Mouse (Mus musculus) CH12.LX (cell line): ENCODE data around the gene Trpm3. TPM values are rescaled to one million over a fixed set of nuclear protein-coding genes. Genes with fewer than 3 reads are reported as not detected.

Experiments used
- DNase-seq: peaks from one replicate; pipeline ENCODE4 v3.0.0-alpha.2; 2013; ENCODE audit errors: extremely low read depth
- H3K27ac ChIP-seq: 2 replicates; pipeline ENCODE4 v1.5.1; 2012; ENCODE audit warnings: low read depth, mild to moderate bottlenecking, control low read depth, moderate library complexity; ENCODE audit not compliant: insufficient read depth
- H3K27me3 ChIP-seq: replicated peaks from 2 replicates; pipeline ENCODE3; 2012; ENCODE audit warnings: inconsistent platforms
- H3K36me3 ChIP-seq, 2 experiments: replicated peaks in 1 of 2; 2 replicates each; pipeline versions ENCODE3 to v1.6.1; 2012; ENCODE audit warnings: inconsistent platforms in 1 of 2, low read length in 1 of 2, mild to moderate bottlenecking in 1 of 2, mixed read lengths in 1 of 2, moderate library complexity in 1 of 2; ENCODE audit not compliant: control insufficient read depth in 1 of 2, insufficient read depth in 1 of 2
- H3K4me1 ChIP-seq, 2 experiments: 2 replicates each; pipeline ENCODE4 v1.6.1; 2012; ENCODE audit warnings: inconsistent platforms in 1 of 2, moderate library complexity in 1 of 2; ENCODE audit not compliant: insufficient read depth in 2 of 2, control insufficient read depth in 1 of 2
- H3K4me2 ChIP-seq: 2 replicates; pipeline ENCODE4 v1.6.1; 2012; ENCODE audit warnings: low read depth, mild to moderate bottlenecking, control low read depth; ENCODE audit not compliant: poor library complexity, insufficient read depth, severe bottlenecking
- H3K4me3 ChIP-seq, 3 experiments: fragments of 150-350 bp in 1 of 3; sonication (generic) in 1 of 3; replicated peaks in 1 of 3; 2 replicates each; pipeline versions ENCODE3 to v1.5.1; 2011 to 2012; ENCODE audit warnings: low read depth in 2 of 3, low read length in 2 of 3, mild to moderate bottlenecking in 2 of 3, moderate library complexity in 2 of 3, control low read depth in 1 of 3, improper control_type of control experiment in 1 of 3, inconsistent platforms in 1 of 3, mixed read lengths in 1 of 3; ENCODE audit not compliant: poor library complexity in 1 of 3
- H3K79me2 ChIP-seq: replicated peaks from 2 replicates; pipeline ENCODE4 v1.6.1; 2012; ENCODE audit warnings: mild to moderate bottlenecking, moderate library complexity; ENCODE audit not compliant: control insufficient read depth, poor library complexity, insufficient read depth, severe bottlenecking; ENCODE audit errors: extremely low read depth
- H3K9ac ChIP-seq: 2 replicates; pipeline ENCODE4 v1.6.1; 2012; ENCODE audit warnings: low read depth, mild to moderate bottlenecking, control low read depth, moderate library complexity; ENCODE audit not compliant: insufficient read depth
- H3K9me3 ChIP-seq: replicated peaks from 2 replicates; pipeline ENCODE3; 2012; ENCODE audit warnings: low read length, inconsistent platforms, mixed read lengths
- CHD1 ChIP-seq: IDR thresholded peaks from 2 replicates; pipeline ENCODE4 v1.6.1; 2012; ENCODE audit warnings: low read depth, low read length, improper control_type of control experiment, inconsistent platforms
- CHD2 ChIP-seq: IDR thresholded peaks from 2 replicates; pipeline ENCODE4 v1.6.1; 2011; ENCODE audit warnings: low read length, improper control_type of control experiment
- E2F4 ChIP-seq: IDR thresholded peaks from 2 replicates; pipeline ENCODE4 v1.6.1; 2011; ENCODE audit warnings: low read depth, low read length, improper control_type of control experiment; ENCODE audit not compliant: insufficient replicate concordance
- EP300 ChIP-seq: IDR thresholded peaks from 2 replicates; pipeline ENCODE4 v1.6.1; 2011; ENCODE audit warnings: low read length, improper control_type of control experiment
- GABPA ChIP-seq: IDR thresholded peaks from 2 replicates; pipeline ENCODE4 v1.6.1; 2012; ENCODE audit warnings: low read depth, low read length, improper control_type of control experiment, inconsistent platforms; ENCODE audit not compliant: insufficient replicate concordance
- IRF4 ChIP-seq: IDR thresholded peaks from 2 replicates; pipeline ENCODE4 v1.6.1; 2014; ENCODE audit warnings: low read depth, mild to moderate bottlenecking, inconsistent platforms, low read length, improper control_type of control experiment
- KAT2A ChIP-seq: IDR thresholded peaks from 2 replicates; pipeline ENCODE4 v1.6.1; 2012; ENCODE audit warnings: low read length, improper control_type of control experiment, inconsistent platforms; ENCODE audit not compliant: insufficient replicate concordance
- MAFK ChIP-seq: IDR thresholded peaks from 2 replicates; pipeline ENCODE4 v1.6.1; 2011; ENCODE audit warnings: low read length, improper control_type of control experiment; ENCODE audit not compliant: insufficient replicate concordance
- MAX ChIP-seq: IDR thresholded peaks from 2 replicates; pipeline ENCODE4 v1.6.1; 2011; ENCODE audit warnings: low read length, improper control_type of control experiment
- MAZ ChIP-seq: IDR thresholded peaks from 2 replicates; pipeline ENCODE4 v1.6.1; 2012; ENCODE audit warnings: low read depth, mild to moderate bottlenecking, inconsistent platforms, low read length, improper control_type of control experiment, moderate library complexity
- MEF2A ChIP-seq: IDR thresholded peaks from 2 replicates; pipeline ENCODE4 v1.6.1; 2014; ENCODE audit warnings: low read depth, mild to moderate bottlenecking, inconsistent platforms, low read length, improper control_type of control experiment, borderline replicate concordance
- MXI1 ChIP-seq: IDR thresholded peaks from 2 replicates; pipeline ENCODE4 v1.6.1; 2011; ENCODE audit warnings: mild to moderate bottlenecking, low read depth, low read length, improper control_type of control experiment
- MYC ChIP-seq: IDR thresholded peaks from 2 replicates; pipeline ENCODE4 v1.6.1; 2011; ENCODE audit warnings: low read depth, mild to moderate bottlenecking, improper control_type of control experiment, low read length
- POLR2AphosphoS2 ChIP-seq: IDR thresholded peaks from 2 replicates; pipeline ENCODE4 v1.6.1; 2011; ENCODE audit warnings: low read depth, low read length, improper control_type of control experiment
- RAD21 ChIP-seq: IDR thresholded peaks from 2 replicates; pipeline ENCODE4 v1.6.1; 2011; ENCODE audit warnings: low read depth, mild to moderate bottlenecking, low read length, improper control_type of control experiment, moderate library complexity
- RCOR1 ChIP-seq: conservative IDR thresholded peaks from 2 replicates; pipeline ENCODE4 v1.6.1; 2012; ENCODE audit warnings: low read depth, mild to moderate bottlenecking, inconsistent platforms, low read length, improper control_type of control experiment
- SIN3A ChIP-seq: IDR thresholded peaks from 2 replicates; pipeline ENCODE4 v1.6.1; 2012; ENCODE audit warnings: low read length, improper control_type of control experiment, inconsistent platforms
- SMC3 ChIP-seq: IDR thresholded peaks from 2 replicates; pipeline ENCODE4 v1.6.1; 2011; ENCODE audit warnings: low read depth, low read length, improper control_type of control experiment
- TBP ChIP-seq: conservative IDR thresholded peaks from 2 replicates; pipeline ENCODE4 v1.6.1; 2011; ENCODE audit warnings: low read depth, low read length, improper control_type of control experiment
- UBTF ChIP-seq: IDR thresholded peaks from 2 replicates; pipeline ENCODE4 v1.6.1; 2012; ENCODE audit warnings: low read depth, mild to moderate bottlenecking, inconsistent platforms, low read length, improper control_type of control experiment, moderate library complexity
- USF1 ChIP-seq: IDR thresholded peaks from 2 replicates; pipeline ENCODE4 v1.6.1; 2014; ENCODE audit warnings: low read depth, mild to moderate bottlenecking, inconsistent platforms, low read length, improper control_type of control experiment
- USF2 ChIP-seq: conservative IDR thresholded peaks from 2 replicates; pipeline ENCODE4 v1.6.1; 2011; ENCODE audit warnings: low read depth, low read length, improper control_type of control experiment
- ZC3H11A ChIP-seq: IDR thresholded peaks from 2 replicates; pipeline ENCODE4 v1.6.1; 2012; ENCODE audit warnings: low read depth, mild to moderate bottlenecking, inconsistent platforms, low read length, improper control_type of control experiment
- ZKSCAN1 ChIP-seq: IDR thresholded peaks from 2 replicates; pipeline ENCODE4 v1.6.1; 2012; ENCODE audit warnings: low read depth, inconsistent platforms, low read length, improper control_type of control experiment, borderline replicate concordance
- ZNF384 ChIP-seq: IDR thresholded peaks from 2 replicates; pipeline ENCODE4 v1.6.1; 2012; ENCODE audit warnings: low read depth, low read length, improper control_type of control experiment, inconsistent platforms
- dilution Hi-C: fragments of 300-500 bp; cut with MboI; formaldehyde crosslinking; loops from 2 replicates; pipeline ENCODE4 v1.14.3; 2020; ENCODE audit warnings: low sequenced_read_pairs; ENCODE audit not compliant: extremely low pct_unique_long_range_greater_than_20kb, extremely low pct_ligation_motif_present
- in situ Hi-C: fragments of 300-500 bp; cut with MboI; formaldehyde crosslinking; loops from 3 replicates; pipeline ENCODE4 v1.14.3; 2019; ENCODE audit warnings: low sequenced_read_pairs, low pct_ligation_motif_present, low pct_unique_long_range_greater_than_20kb, mixed read lengths
- polyA plus RNA-seq: library from polyadenylated mRNA; unstranded; fragments of >175 nt; gene quantifications from 2 replicates; pipeline ENCODE4 v1.2.1, GENCODE M21; 2012; ENCODE audit warnings: low read depth; ENCODE audit not compliant: insufficient read length
- total RNA-seq, 2 experiments: library from RNA; depleted of rRNA; stranded (reverse); fragments of 300-350 nt in 1 of 2; fragments of >200 nt in 1 of 2; gene quantifications; 2 replicates each; pipeline ENCODE4 v1.2.3; 2012 to 2014

Trpm3 gene
- total and polyA plus RNA-seq, 3 experiments, result 0.01 TPM; not detected in 2

GRCm38 (mm10) chr19:22447418-22448339 lies 308.8 kb downstream of the Trpm3 start:
- H3K36me3 ChIP-seq, result no peaks in the 10 kb centered on the region
- dilution Hi-C loops (no loop called here), in situ Hi-C loops (no loop called here)
- H3K4me2 ChIP-seq, result no peak overlapping the region
- 0 out of 4 replicates have a peak, but pooled peaks cover 0 to 2% of the 10 kb centered on the region in 2 experiments for H3K4me1 ChIP-seq
- no peaks in the 10 kb centered on the region for H3K9me3 ChIP-seq
- H3K9ac ChIP-seq, result no peak overlapping the region
- H3K27me3 ChIP-seq, result no peaks in the 10 kb centered on the region
- H3K27ac ChIP-seq, result no peak overlapping the region
- no peak overlapping the region for H3K4me3 ChIP-seq
- TF ChIP-seq GABPA, result no peak
- no peak for TF ChIP-seq SIN3A
- no peak for TF ChIP-seq POLR2AphosphoS2
- TF ChIP-seq ZNF384, result no peak
- TF ChIP-seq MYC, result no peak
- no peak for TF ChIP-seq MAX
- TF ChIP-seq MEF2A, result no peak
- no peak for TF ChIP-seq ZC3H11A
- TF ChIP-seq IRF4, result no peak
- no peak for TF ChIP-seq CHD1
- no peak for TF ChIP-seq MAFK
- TF ChIP-seq RCOR1, result no peak
- TF ChIP-seq UBTF, result no peak
- no peak for TF ChIP-seq USF1
- no peak for TF ChIP-seq ZKSCAN1
- TF ChIP-seq RAD21, result no peak
- DNase-seq, result no peak
- no peaks in the 10 kb centered on the region for H3K79me2 ChIP-seq

GRCm38 (mm10) chr19:22448340-22449288 lies 309.8 kb downstream of the Trpm3 start:
- in situ Hi-C loops (no loop called here), dilution Hi-C loops (no loop called here)
- DNase-seq, result no peak
- Histone ChIP-seq H3K27me3 (no peaks in the 10 kb centered on the region), H3K4me3 (no peak overlapping the region), H3K27ac (no peak overlapping the region), H3K4me1 (0 out of 4 replicates have a peak, but pooled peaks cover 0 to 2% of the 10 kb centered on the region in 2 experiments), H3K79me2 (no peaks in the 10 kb centered on the region), H3K9ac (no peak overlapping the region), H3K36me3 (no peaks in the 10 kb centered on the region), H3K9me3 (no peaks in the 10 kb centered on the region), H3K4me2 (no peak overlapping the region)
- TF ChIP-seq MXI1 (no peak), TBP (no peak), UBTF (no peak), CHD2 (no peak), GABPA (no peak), EP300 (no peak), E2F4 (no peak), SMC3 (no peak), KAT2A (no peak), MAZ (no peak), SIN3A (no peak), USF2 (no peak)
